Mouse (Mus musculus) ES-Bruce4 (cell line): ENCODE data around the gene Rnaseh1.

Source experiments
- CTCF ChIP-seq: IDR thresholded peaks from one replicate; pipeline ENCODE4 v1.8.1; 2011; ENCODE audit warnings: low read depth, low read length
- EP300 ChIP-seq: IDR thresholded peaks from 2 replicates; pipeline ENCODE4 v1.6.1; 2011; ENCODE audit warnings: low read depth, low read length; ENCODE audit not compliant: insufficient read depth
- POLR2A ChIP-seq: IDR thresholded peaks from one replicate; pipeline ENCODE4 v1.8.1; 2011; ENCODE audit warnings: low read length; ENCODE audit not compliant: insufficient read depth

DNA sequence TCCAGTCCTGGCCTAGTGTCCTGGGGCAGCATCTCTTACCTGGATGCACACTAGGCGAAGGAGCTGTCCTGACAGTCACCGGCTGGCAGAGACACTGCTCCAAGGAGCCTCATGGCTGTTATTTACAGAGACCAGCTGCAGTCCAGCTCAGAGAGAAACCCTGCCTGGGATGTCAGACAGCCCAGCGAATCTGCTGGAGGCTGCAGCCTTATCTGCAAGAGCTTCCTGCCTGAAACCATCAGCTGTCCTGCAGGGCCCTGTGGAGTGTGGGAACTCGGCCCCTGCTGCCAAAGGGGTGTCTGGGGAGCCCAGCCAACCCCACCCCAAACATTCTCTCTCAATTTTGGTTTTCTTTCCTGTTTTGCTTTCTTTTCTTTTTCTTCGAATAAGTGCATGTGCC, 26.2 kb upstream of the Rnaseh1 start, which contains the start of gene Colec11:
- TF ChIP-seq CTCF (no peak), POLR2A (no peak), EP300 (no peak)
